Mouse (Mus musculus) layer of hippocampus, adult 9-10 months (tissue): Measurements from ENCODE around the gene Ddb1.
A peak's percentile ranks its signal among the peaks of the same experiment; 100 is the strongest.

Source experiments
- DNase-seq: peaks from one replicate; pipeline ENCODE4 v3.0.0; 2022; ENCODE audit warnings: low spot score

Ddb1 gene

GRCm38 (mm10) chr19:10661919-10662318, 56.8 kb downstream of the Ddb1 start:
- no peak for DNase-seq

- no peak for DNase-seq
Observed at GRCm38 (mm10) chr19:10662665-10663064, 57.5 kb downstream of the Ddb1 start.

GRCm38 (mm10) chr19:10665093-10665492, 60.0 kb downstream of the Ddb1 start:
- no peak for DNase-seq

GRCm38 (mm10) chr19:10665499-10665898, 60.4 kb downstream of the Ddb1 start:
- no peak for DNase-seq

GRCm38 (mm10) chr19:10671319-10671718, 66.2 kb downstream of the Ddb1 start:
- no peak for DNase-seq

GRCm38 (mm10) chr19:10671854-10672417, 66.8 kb downstream of the Ddb1 start:
- no peak for DNase-seq

GRCm38 (mm10) chr19:10673275-10673674, 68.1 kb downstream of the Ddb1 start:
- DNase-seq, result no peak

- no peak for DNase-seq
Observed at GRCm38 (mm10) chr19:10676656-10677055, 71.5 kb downstream of the Ddb1 start.

- peak; percentile 87 for DNase-seq
Observed at GRCm38 (mm10) chr19:10677915-10678771, 73.0 kb downstream of the Ddb1 start, which contains the start of gene Pga5. TSS of gene Pga5 (minus strand) at chr19:10678071.

- DNase-seq, result no peak
Observed at GRCm38 (mm10) chr19:10678772-10679067, 73.6 kb downstream of the Ddb1 start.
